Mouse (Mus musculus): ENCODE measurements around the gene Hivep2.

- no peak for TF ChIP-seq POLR2AphosphoS5 (IDR thresholded peaks at IDR 0.05; ENCODE audit: insufficient replicate concordance, low read depth, low read length)
- TF ChIP-seq CTCF (IDR thresholded peaks at IDR 0.05; ENCODE audit: low read depth, low read length): no peak
- no peak for TF ChIP-seq TAL1 (conservative IDR thresholded peaks at IDR 0.05; ENCODE audit: low read depth, low read length)
Observed at GRCm38 (mm10) chr10:14017338-14017737, 51.5 kb downstream of the Hivep2 start.
